8 mouse cellular contexts compared by ENCODE assay signal in genomic region chr5:147435224-147435623, GRCm38 (mm10). TPM values are rescaled to one million over a fixed set of nuclear protein-coding genes. Genes with fewer than 3 reads are reported as not detected.
DNase-seq lines count a peak whose midpoint lies in the region; ATAC-seq and TF ChIP-seq lines count a peak whose summit lies in the region.

No protein-coding gene starts in this region.

- H3K4me1 ChIP-seq in forebrain, embryonic 13.5 days = peaks cover 54% of the 10 kb centered on the region
- H3K4me1 ChIP-seq in forebrain, postnatal 0 days (ENCODE audit: insufficient read depth) = peaks cover 30% of the 10 kb centered on the region
- H3K4me1 ChIP-seq in kidney, embryonic 16.5 days (ENCODE audit: insufficient read depth, low read length) = peaks cover 51% of the 10 kb centered on the region

- no peak for TF ChIP-seq CTCF in forebrain, postnatal 0 days (IDR thresholded peaks at IDR 0.05; ENCODE audit: low read depth)

- no peaks in the 10 kb centered on the region for H3K9me3 ChIP-seq in forebrain, embryonic 13.5 days (replicated peaks)
- H3K9me3 ChIP-seq in forebrain, postnatal 0 days (ENCODE audit: low read length) = no peaks in the 10 kb centered on the region
- H3K9me3 ChIP-seq in kidney, embryonic 16.5 days (ENCODE audit: low read length) = no peaks in the 10 kb centered on the region

- no peaks in the 10 kb centered on the region for H3K36me3 ChIP-seq in forebrain, embryonic 13.5 days (ENCODE audit: poor library complexity, severe bottlenecking)
- no peaks in the 10 kb centered on the region for H3K36me3 ChIP-seq in forebrain, postnatal 0 days (ENCODE audit: insufficient read depth)
- no peaks in the 10 kb centered on the region for H3K36me3 ChIP-seq in kidney, embryonic 16.5 days (ENCODE audit: insufficient read depth, low read length)

- H3K4me2 ChIP-seq in forebrain, embryonic 13.5 days = no peak overlapping the region; the same call in 1 of the 2 replicates
- H3K4me2 ChIP-seq in forebrain, postnatal 0 days (ENCODE audit: low read depth) = no peak overlapping the region
- H3K4me2 ChIP-seq in kidney, embryonic 16.5 days (replicated peaks; ENCODE audit: low read depth, low read length) = no peak overlapping the region

- no peak for ATAC-seq in forebrain, embryonic 13.5 days
- no peak for ATAC-seq in forebrain, postnatal 0 days
- peak; percentile 18; the same call in 1 of the 2 replicates for ATAC-seq in kidney, embryonic 16.5 days (ENCODE audit: low FRiP score, low TSS enrichment)
- ATAC-seq in megakaryocyte, adult 5-6 weeks (ENCODE audit: poor library complexity, severe bottlenecking) = peak; percentile 21
- ATAC-seq in megakaryocyte-erythroid progenitor cell, adult 5-6 weeks (replicated peaks; ENCODE audit: low FRiP score, low TSS enrichment, poor library complexity, severe bottlenecking) = no peak

- intact Hi-C loops in left cerebral cortex, postnatal 25 days (cut with DNase I) = no loop called here

- peak overlapping the region; percentile 35; the same call in 1 of the 2 replicates for H3K27ac ChIP-seq in forebrain, embryonic 13.5 days
- H3K27ac ChIP-seq in forebrain, postnatal 0 days (ENCODE audit: low read depth, low read length) = no peak overlapping the region
- H3K27ac ChIP-seq in kidney, embryonic 16.5 days (ENCODE audit: low read length) = peak overlapping the region; percentile 65

- WGBS in forebrain, embryonic 13.5 days = 65% methylated on average over 4 of the region's 4 CpGs
- 39% methylated on average over 4 of the region's 4 CpGs for WGBS in forebrain, postnatal 0 days
- 37% methylated on average over 4 of the region's 4 CpGs for WGBS in kidney, embryonic 16.5 days

- no peak overlapping the region for H3K9ac ChIP-seq in forebrain, embryonic 13.5 days
- H3K9ac ChIP-seq in forebrain, postnatal 0 days = no peak overlapping the region
- no peak overlapping the region for H3K9ac ChIP-seq in kidney, embryonic 16.5 days (replicated peaks; ENCODE audit: low read length)

- no peaks in the 10 kb centered on the region for H3K27me3 ChIP-seq in forebrain, embryonic 13.5 days
- no peaks in the 10 kb centered on the region for H3K27me3 ChIP-seq in forebrain, postnatal 0 days (ENCODE audit: insufficient read depth, low read length)
- H3K27me3 ChIP-seq in kidney, embryonic 16.5 days (ENCODE audit: insufficient read depth, low read length) = no peaks in the 10 kb centered on the region

- DNase-seq in forebrain, postnatal 0 days = no peak
- DNase-seq in thymus, postnatal 14 days = peak; percentile 38
- no peak for DNase-seq in thymus, postnatal 4 days
- DNase-seq in left cerebral cortex, postnatal 25 days (ENCODE audit: low spot score in 2 of 2) = no peak

- no peak overlapping the region for H3K4me3 ChIP-seq in forebrain, embryonic 13.5 days
- no peak overlapping the region for H3K4me3 ChIP-seq in forebrain, postnatal 0 days (ENCODE audit: low read depth, low read length)
- no peak overlapping the region for H3K4me3 ChIP-seq in kidney, embryonic 16.5 days (ENCODE audit: low read length)

RNA-seq across cellular contexts. Expression of gene Pan3, which starts 5.3 kb away (rescaled TPM):
- 67.5 and 68.1 TPM in 2 replicates for polyA plus RNA-seq in forebrain, embryonic 13.5 days (2015; fragmentation: Nextera tagmentation; extraction: Ambion mirVana)
- 50.5 and 68.0 TPM in 2 replicates for total RNA-seq in forebrain, postnatal 0 days (2014; rRNA removed)
- polyA plus RNA-seq in forebrain, postnatal 0 days (2015; fragmentation: Nextera tagmentation; extraction: Ambion mirVana) = 39.0 and 52.6 TPM in 2 replicates
- 61.2 and 72.9 TPM in 2 replicates for polyA plus RNA-seq in kidney, embryonic 16.5 days (2015; fragmentation: Nextera tagmentation; extraction: Ambion mirVana)
- 265 and 303 TPM in 2 replicates for total RNA-seq in megakaryocyte, adult 5-6 weeks (2015)
- total RNA-seq in megakaryocyte, adult 5-6 weeks (2017) = 129 and 148 TPM in 2 replicates
- 279 and 362 TPM in 2 replicates for total RNA-seq in megakaryocyte-erythroid progenitor cell, adult 5-6 weeks (2014; fragmentation: Nextera tagmentation)
- 189 and 195 TPM in 2 replicates for total RNA-seq in megakaryocyte-erythroid progenitor cell, adult 5-6 weeks (2017)
- 10 to 100 TPM; 78.8 to 84.1 TPM for total RNA-seq in left cerebral cortex, postnatal 25 days (2021)

RNA-seq across cellular contexts. Expression of gene Flt3, which starts 34.9 kb away (rescaled TPM):
- polyA plus RNA-seq in forebrain, embryonic 13.5 days (2015; fragmentation: Nextera tagmentation; extraction: Ambion mirVana) = 0.04 and 0.08 TPM in 2 replicates
- total RNA-seq in forebrain, postnatal 0 days (2014; rRNA removed) = 0.77 and 0.86 TPM in 2 replicates
- 0.35 and 0.68 TPM in 2 replicates for polyA plus RNA-seq in forebrain, postnatal 0 days (2015; fragmentation: Nextera tagmentation; extraction: Ambion mirVana)
- 0.06 and 0.24 TPM in 2 replicates for polyA plus RNA-seq in kidney, embryonic 16.5 days (2015; fragmentation: Nextera tagmentation; extraction: Ambion mirVana)
- total RNA-seq in megakaryocyte, adult 5-6 weeks (2015) = 8.1 TPM in 2 replicates
- total RNA-seq in megakaryocyte, adult 5-6 weeks (2017) = 14.1 and 16.2 TPM in 2 replicates
- total RNA-seq in megakaryocyte-erythroid progenitor cell, adult 5-6 weeks (2014; fragmentation: Nextera tagmentation) = 0.37 and 1.7 TPM in 2 replicates
- 2.4 and 4.6 TPM in 2 replicates for total RNA-seq in megakaryocyte-erythroid progenitor cell, adult 5-6 weeks (2017)
- 1 to 10 TPM; 4.7 to 5.3 TPM for total RNA-seq in left cerebral cortex, postnatal 25 days (2021)

Comparison
In these comparisons a context has a peak if more than half of its experiments do, and no peak if none do; other contexts are left out.
1. ATAC-seq: peak in kidney, embryonic 16.5 days (single experiment) and megakaryocyte, adult 5-6 weeks (single experiment); none in forebrain, embryonic 13.5 days (single experiment), forebrain, postnatal 0 days (single experiment) and megakaryocyte-erythroid progenitor cell, adult 5-6 weeks (single experiment).